Mouse (Mus musculus): ENCODE results near the gene Prkar2b.

Gene Prkar2b

DNA sequence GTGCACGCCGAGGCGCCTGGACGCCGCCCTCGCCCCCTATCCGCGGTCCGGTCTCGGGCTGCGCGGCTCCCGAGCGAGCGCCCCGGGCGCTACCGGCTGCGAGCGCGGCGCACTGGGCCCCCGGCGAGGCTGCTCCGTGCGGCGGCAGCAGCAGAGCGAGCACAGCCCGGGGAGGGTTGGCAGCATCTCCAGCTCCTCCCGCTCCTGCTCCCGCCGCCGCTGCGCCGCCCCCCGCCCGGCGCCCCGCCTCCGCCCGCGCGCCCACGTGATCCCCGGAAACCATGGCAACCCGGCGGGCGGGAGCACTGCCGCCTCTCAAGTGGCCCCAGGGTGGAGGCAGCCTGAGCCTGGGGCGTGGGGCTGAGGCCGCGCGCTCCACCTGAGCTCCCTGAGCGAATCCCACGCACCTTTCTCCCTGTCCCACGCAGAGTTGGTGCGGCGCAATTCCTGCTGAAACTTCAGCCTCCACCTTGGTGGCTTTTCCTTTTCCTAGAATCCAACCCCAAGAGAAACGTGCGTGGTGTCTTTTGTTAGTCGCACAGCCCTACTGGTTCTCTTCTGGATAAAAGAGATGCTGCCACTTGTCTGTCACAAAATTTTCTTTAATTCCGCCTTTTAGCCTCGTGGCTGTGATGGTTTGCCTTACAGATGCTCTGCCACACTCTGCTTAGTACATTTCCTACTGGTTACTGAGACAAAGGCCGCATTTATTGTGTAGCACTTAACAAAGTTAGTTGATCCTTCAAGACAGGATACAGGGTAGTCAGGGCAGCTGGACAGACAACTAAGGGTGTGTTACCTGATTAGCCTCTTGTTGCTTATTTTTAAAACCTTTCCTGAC is at the start of gene Prkar2b:
Gene Prkar2b (minus strand): TSS at position 207 of the 841 bp plus-strand sequence.
- DNase-seq = peak; percentile 97

DNA sequence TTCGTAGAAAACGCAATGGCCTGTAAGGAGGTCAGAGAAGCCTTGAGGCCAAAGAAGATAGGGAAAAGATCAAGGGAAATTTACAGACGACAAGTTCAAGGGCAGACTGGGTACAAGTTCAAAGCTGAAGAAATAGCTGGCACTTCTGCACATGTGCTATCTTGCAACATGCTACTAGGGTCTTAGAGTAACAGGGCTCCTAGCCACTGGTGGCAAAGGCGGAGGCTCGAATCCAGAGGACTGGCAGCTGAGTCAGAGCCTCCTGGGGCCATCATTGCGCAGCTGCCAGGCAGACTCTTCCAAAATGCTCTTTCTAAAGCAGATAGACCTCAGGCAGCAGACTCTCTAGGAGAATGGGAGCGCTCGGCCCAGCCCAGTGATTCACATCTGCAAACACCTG is 48.1 kb upstream of the Prkar2b start:
- no peak for DNase-seq

DNA sequence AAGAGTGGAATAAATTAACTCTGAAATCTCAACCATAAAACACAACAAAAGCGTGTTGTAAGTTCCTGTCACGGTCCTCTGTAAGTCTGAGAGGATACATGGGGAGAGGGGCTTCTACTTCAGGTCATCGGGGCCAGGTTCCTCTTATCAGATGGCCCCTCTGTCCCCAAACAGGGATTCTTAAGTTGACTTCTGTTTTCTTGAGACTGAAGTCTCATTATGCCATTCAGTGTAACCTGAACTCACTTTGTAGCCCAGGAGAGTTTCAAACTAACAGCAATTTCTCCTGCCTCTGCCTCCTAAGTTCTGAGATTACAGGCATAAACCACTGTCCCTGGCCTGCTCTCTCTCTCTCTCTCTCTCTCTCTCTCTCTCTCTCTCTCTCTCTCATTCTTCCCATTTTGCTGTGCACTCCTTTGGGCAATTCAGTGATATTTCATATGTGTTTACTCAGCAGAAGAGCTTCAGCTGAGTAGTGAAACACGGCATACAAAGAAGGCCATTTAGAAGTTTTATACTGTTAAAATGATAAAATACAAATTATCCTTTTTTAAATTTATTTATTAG is 43.9 kb upstream of the Prkar2b start:
- no peak for DNase-seq

DNA sequence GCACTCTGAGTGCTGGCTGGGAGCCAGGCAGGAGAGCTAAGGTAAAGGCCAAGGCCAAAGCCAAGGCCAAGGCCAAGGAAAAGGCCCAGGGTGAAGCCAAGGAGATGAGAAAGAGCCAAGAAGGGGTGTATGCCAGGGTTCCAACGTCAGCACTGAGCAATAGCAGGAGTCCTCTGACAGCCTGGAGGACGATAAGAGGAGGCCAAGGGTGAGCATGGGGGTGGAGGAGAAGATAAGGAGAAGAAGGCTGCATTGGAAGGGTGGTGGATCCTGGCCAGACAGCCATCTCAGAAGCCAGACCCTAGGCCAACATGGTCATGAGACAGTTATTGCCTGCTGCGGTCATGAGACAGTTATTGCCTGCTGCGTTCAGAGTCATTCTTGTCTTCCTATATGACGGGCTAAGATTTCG is 43.4 kb upstream of the Prkar2b start:
- no peak for DNase-seq

DNA sequence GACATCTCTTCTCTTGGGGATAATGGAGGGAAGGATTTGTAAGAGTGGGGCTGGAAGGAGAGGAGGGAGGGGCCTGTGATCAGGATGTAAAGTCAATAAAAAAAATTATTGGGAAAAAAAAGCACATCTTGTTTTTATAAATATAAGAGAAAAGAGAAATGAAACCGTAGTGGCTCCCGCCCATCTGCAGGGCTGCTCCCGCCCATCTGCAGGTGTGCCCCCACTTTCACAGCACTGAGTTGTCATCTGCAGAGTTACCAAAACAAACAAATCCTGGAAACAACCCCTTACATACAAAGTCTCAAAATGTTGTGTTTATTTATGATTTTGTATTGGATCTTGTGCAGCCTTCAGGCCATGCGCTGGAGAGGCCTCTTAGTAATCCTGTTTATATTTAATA is 40.2 kb upstream of the Prkar2b start:
- DNase-seq = no peak

DNA sequence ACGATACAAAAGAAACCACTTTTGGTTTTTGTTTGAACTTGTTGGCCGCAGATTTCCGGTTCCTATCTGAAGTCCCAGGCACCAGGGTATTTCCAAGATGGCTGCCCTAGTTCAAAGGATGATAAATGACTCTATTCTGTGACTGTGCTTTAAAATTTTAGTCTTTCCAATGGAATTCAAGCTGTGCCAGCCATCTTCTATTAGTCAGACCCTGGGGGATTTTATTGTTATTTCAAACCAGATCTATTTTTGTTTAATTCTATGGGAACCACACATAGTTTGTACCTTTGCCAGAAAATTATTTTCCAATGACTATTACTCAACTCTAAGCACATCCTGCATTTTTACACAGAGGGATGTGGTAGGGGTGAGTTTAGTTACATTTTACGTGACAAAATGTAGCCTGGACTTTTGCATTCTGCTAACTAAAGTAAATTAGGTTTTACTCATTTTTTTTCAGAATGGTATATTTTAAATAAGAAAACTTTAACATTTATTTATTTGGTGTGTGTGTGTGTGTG is 38.6 kb upstream of the Prkar2b start:
- no peak for DNase-seq

DNA sequence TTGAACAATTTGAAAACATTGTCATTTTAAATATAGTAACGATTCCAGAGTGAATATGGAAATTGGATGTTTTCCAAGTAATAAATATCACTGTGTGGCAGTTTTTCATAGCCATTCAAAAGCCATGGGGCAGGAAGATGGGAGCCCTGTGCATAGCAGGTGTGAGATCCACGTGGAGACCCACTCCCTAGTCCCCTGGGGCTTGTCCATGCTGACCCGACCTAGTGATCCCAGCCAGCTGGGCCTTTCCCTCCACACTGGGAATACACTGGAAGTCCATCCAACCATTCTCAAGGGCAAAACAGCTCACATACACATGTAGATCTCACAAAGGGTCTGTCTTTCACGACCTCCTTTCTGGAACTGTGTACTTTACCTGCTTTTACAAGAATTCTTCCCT is 37.5 kb upstream of the Prkar2b start:
- DNase-seq = no peak

DNA sequence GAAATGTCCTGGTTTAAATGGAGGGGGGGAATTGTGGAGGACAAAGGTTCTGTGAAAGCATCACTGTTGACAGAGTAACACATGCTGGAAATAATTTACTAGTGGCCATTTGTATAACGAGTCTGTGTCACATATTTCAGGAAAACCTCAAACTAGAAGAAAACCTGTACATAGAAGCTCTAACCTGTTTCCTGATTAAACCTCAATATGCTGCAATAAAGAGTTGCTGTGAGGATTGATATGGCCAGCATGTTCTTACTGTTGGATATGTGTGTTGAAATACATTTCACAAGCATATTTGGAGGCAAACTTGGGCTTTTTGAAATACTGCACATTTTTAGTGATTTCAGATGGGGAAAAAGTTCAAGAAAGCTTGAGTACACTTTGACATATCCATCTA is 36.0 kb upstream of the Prkar2b start:
- DNase-seq = no peak

DNA sequence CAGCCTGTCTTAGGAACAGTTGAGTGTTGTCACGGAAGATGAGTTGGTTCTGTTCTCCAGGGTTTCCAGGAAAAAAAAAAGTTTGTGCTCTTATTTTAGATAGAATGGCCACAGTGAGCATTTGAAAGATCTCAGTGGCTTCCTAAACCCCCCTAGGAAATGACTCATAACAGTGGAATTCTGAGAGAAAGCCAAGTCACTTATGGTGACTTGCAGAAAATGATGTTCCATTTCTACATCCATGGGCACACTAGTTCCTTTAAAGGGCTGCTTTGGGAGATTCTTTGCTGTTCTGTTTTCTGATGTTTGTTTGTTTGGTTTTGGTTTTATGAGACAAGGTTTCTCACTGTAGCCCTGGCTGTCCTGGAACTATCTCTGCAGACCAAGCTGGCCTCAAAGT is 34.1 kb upstream of the Prkar2b start:
- no peak for DNase-seq

DNA sequence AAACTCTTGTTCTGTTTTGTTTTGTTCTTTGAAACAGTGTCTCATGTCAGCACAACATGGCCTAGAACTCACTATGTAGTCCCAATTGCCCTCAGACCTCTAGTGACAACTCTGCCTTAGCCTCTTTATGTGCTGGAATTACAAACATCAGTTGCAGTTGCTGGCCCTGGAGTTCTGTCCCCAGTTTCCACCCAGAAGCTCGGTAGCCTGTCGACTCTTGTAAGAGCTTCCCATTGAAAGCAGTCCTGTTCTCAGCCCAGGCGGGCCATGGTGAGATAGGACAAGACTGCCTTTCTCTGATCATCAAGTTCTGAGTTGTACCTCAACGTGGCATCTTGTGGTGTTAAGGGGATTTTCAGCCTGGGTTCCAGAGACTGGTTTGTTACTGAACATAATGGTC is 31.4 kb upstream of the Prkar2b start:
- DNase-seq = no peak

DNA sequence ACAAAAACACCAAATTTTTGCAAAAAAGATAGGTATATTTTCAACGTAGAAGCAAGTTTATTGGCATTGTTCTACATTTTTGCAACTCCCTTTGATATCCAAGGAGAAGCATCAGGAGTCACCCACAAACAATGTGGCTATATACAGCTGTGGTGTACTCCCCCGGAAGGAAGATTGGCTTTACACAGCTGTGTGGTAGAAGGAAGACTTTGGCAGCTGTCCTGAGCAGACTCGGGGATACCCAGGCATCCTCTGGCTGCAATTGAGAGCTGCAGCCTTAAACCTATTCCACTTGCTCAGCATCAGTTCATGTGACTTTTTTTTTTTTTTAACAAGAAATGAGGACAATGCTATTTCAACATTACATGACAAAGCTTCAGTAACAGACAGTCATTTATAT is 27.5 kb upstream of the Prkar2b start:
- peak; percentile 29 for DNase-seq

DNA sequence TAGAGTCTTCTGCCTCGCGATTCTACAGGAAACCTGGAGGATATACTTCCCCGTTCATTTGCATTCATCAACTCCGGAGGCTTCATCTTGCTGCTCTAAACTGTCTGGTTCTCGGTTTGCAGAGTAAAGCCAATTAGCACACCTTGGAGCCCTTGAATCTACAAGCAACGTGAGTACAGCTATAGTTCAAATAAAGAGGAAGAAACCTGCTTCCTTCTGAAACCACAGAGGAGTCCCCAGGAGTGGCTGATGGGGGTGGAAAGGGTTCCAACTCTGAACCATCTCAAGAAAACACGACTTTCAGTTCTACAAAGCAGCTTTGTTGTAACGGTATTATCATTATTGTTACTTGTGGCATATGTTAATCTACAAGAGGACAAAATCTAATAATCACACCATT is 26.2 kb upstream of the Prkar2b start:
- DNase-seq = no peak

DNA sequence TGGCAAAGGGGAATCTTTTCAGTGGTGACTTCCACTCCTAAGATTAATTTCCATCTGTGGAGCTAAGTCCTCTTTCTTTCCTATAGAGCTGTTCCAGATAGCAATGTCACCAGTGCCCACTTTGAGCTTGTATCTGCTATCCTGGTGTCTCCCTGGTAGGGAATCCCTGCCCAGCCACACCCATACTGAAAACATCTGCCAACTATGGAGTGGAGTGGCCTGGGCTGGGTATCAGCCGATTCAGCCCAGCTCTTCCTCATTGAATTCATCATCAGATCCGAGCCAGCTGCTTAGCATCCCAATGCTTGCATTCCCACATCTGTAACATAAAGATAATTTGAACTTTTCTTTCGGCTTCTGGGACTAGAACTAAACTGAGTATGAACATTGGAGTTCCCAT is 25.8 kb upstream of the Prkar2b start:
- no peak for DNase-seq

DNA sequence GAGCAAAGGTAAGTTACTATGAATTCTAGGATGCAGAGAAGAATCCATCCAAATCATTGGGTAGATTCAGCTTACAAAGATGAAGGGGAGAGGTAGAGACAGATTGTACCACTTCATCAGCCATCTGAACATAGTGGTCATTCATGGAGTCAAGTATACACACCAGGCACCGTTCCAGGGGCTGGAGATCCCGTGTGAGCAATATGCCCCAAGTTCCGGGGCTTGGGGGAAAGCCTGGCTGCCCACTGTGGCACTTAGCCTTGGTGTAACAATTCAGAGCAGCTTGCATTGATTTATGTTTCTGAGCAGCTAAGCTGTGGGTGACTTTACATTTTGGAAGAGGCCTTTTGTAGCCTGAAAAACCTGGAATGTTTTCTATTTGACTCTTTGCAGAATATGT is 24.8 kb upstream of the Prkar2b start:
- no peak for DNase-seq

DNA sequence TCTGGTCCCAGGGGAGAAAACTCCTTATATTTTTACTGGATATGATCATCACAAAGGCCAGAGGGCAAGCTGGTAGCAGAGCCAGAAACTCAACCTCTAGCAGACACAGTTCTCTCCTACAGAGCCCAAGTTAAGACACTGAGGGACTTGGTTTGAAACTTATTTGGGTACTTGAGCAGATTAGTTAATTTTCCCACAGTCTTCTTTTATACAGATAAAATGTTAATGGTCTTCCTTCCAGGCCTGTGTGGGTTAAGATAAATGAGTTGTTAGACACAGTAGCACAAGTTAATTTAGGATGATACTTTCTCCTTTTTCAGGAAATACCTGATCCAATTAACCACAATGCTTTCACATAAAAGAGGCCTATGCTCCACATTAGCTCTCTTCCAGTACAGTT is 24.1 kb upstream of the Prkar2b start:
- DNase-seq = no peak

DNA sequence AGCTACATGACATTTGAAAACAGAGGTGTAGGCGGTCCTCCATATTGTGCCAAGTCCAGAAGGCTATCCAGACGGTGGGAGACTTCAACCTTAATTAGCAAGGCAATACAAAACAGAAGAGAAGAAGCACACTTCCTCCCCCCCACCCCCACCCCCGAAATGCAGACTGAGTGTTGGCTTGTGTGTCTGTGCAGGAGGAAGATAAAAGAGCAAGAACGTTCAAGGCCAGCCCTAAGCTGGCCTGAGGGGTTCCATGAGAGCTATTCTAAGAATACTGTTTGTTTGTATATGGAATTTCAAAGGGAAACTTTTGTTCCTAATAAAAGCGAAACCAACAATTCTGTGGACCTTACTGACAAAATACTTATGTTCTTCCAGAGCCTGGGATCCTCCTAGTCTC is 23.5 kb upstream of the Prkar2b start:
- DNase-seq = no peak

DNA sequence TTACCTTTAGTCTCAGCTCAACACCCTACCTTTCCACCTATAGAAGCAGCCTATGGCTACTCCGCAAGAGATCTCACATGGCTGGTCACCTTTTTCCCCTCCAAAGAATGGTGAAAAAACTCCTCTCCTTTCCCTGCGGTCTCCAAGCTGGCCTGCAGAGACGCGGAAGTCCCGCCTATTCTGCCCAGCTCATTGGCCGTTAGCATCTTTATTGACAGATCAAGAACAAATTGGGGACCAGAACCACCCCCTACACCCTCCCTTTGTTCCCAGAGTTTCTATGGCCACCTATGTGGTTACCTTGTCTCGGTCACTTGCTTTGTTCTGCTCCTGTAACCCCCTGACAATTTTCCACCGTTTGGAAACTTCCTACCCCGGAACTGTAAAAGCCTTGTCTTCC is 19.6 kb upstream of the Prkar2b start:
- DNase-seq = no peak

DNA sequence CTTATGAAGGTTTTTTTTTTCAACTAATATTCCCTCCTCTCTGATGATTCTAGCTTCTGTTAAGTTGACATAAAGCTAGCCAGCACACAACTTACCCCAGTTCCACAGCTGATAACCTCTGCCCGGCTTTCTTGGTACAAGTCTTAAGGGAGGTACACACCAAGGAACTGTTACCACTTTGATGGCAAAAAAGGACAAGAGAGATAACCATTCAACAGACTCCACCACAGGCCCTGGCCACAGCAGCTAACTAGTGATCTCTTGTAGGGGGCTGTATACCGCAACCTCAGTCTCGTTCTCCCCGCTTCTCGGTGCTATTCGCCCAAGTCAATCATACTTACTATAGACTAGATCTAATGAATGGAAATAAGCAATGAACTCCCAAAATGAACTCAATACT is 16.3 kb upstream of the Prkar2b start:
- no peak for DNase-seq

DNA sequence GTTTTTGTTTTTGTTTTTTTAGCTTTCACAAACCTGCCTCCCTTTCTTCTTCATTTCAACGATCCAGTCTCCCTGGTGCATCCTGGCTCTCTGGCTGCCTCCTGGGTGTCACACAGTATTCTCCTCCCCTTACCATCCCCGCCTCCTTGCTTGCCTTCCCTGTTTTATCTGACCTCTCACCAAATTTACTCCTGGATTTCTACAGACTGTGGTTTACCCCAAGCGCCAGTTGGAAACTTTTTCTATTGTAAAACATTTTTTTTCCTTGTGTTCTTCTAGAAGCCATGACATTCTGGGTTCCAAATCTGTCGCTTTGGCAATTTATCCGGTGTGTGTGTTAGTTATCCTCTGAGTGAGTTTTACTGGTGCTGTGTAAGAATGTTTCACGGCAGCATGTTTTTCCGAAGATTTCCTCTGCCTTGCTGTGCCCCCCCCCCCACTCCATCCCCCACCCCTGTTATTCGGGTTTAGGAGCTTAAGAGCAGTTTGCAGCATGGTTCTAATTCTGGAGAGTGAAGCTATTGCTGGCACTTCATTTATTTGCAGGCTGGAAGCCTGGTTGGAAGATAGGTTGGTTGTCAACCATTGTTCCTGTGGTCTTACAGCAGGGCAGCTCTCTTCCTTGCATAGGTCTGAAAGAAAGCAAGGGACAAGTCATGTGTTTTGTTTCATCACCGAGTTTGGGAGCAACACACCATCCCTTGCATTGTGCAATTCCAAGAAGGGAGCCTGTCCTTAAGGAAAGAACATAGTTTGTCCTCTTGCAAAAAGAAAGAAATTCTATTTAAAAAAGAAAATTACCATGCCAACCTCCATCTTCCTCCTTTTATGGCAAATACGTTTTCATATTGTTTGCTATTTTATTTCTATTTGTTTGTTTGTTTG is 15.0 kb upstream of the Prkar2b start:
- DNase-seq = no peak

DNA sequence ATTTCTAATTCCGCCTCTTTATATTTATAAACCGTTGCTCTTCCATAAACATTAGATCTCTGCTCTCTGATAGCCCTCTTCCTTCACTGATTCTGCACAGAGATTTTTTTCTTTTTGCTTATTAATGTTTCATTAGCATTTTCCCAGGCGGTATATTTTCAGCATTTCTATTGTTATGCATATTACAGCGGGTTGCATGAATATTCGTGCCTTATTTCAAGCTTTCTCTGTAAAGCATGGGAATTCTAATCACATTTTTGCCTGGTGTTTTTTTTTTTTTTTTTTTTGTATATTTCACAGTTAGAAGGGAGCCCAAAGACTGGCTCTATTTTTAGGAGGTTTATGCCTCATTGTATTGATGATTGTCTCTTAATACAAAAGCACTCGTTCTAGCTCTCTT is 13.2 kb upstream of the Prkar2b start:
- DNase-seq = no peak

DNA sequence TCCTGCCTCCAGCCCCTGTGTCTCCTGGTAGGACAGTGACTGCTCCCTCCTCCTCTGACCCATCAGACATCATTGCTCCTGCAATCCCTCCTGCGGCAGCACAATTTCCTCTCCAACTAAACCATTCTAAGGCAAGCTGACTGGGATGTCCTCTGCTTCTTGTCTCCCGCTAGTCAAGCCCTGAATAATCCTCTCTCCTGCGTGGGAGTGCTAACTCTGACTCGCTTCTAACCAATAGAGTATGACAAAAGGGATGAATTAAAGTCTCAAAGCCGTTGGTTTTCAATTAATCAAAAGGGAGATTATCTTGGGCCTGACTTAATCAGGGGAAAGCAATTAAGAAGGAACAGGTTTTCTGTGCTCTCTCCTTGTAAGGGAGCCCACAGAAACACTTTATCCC is 4.9 kb upstream of the Prkar2b start:
- no peak for DNase-seq

DNA sequence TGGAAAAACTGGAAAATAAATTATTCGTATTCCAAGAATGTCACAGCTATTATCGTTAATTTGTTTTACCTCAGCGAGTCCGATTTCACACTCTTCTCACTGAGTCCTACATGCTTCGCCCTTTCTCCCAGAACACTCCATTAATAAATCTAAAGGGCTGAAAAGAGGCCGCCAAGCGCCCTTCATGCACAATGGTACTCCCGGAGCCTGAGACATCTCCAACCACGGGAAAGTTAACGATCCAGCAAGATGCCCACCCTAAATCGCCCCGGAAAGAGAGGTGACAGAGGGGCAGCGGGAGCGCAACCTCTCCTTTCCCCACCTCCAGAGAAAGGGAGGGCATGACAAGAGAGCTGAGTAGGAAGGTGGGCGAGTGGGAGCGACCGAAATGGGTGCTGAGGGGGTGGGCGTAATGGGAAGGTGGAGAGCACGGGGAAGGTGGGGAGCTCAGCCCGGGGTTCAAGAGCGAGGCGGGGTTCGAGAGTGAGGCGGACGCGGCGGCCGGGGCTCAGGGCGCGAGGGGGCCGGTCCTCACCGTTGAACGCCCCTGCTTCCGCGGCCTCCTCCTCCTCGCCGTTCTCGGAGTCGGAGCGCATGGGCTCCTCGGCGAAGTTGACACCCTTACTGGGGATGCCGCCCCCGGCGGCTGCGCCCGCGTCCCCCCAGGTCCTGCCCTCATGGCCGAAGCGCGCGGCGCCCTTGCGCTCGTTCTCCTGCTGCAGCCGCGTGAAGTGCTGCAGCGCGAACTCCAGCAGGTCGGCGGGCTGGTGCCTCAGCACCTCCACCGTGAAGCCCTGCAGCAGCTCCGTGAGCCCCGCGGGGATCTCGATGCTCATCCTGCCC is 628 bp downstream of the Prkar2b start:
- no peak for DNase-seq

DNA sequence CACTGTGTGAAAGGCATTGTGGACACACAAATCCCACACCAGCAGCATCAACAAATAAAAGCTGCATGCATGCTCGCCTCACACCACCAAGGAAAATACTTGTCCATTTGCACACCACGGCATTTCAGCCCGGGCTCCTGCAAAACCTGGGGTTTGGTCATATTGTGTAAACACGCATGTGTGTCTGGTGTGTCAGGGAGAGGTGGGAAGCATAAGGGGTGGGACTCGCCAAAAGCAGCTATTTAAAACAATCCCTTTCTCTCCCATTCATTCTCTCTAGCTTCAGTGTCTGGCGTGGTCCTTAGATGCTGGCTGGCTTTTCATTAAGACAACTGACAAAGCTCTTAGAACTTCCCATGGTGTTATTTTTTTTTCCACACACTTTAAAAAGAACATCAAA is 1.4 kb downstream of the Prkar2b start:
- no peak for DNase-seq
